Comparison of ENCODE assay signal across 10 mouse cellular contexts in genomic region chr19:55953207-55953606, GRCm38 (mm10).
DNase-seq lines count a peak whose midpoint lies in the region; ATAC-seq and TF ChIP-seq lines count a peak whose summit lies in the region.
"Had no signal": no experiment of that assay in that cellular context is flagged by ENCODE, and none has a peak within 500 bp of the region (broad histone marks: within the 10 kb centered on the region; RNA-seq: fewer than 3 reads in every experiment).

No protein-coding gene starts in this region.

- no peak overlapping the region for H3K27ac ChIP-seq in intestine, embryonic 14.5 days (ENCODE audit: low read depth)
- H3K27ac ChIP-seq in intestine, postnatal 0 days (ENCODE audit: low read depth, low read length), result no peak overlapping the region
- H3K27ac ChIP-seq in layer of hippocampus, adult 2 months, result no peak overlapping the region
- H3K27ac ChIP-seq in neural tube, embryonic 13.5 days (replicated peaks), result peak overlapping the region; percentile 54
- H3K27ac ChIP-seq: embryonic facial prominence, embryonic 15.5 days; macrophage had no signal

- H3K4me2 ChIP-seq in intestine, embryonic 14.5 days (ENCODE audit: low read length), result no peak overlapping the region
- H3K4me2 ChIP-seq in intestine, postnatal 0 days (replicated peaks; ENCODE audit: low read depth), result no peak overlapping the region
- no peak overlapping the region for H3K4me2 ChIP-seq in neural tube, embryonic 13.5 days
- H3K4me2 ChIP-seq: embryonic facial prominence, embryonic 15.5 days had no signal

- H3K27me3 ChIP-seq in intestine, embryonic 14.5 days (replicated peaks; ENCODE audit: control insufficient read depth, insufficient read depth, low read length), result no peaks in the 10 kb centered on the region
- H3K27me3 ChIP-seq in intestine, postnatal 0 days (replicated peaks; ENCODE audit: control insufficient read depth, insufficient read depth, low read length), result no peaks in the 10 kb centered on the region
- H3K27me3 ChIP-seq in neural tube, embryonic 13.5 days, result no peaks in the 10 kb centered on the region
- H3K27me3 ChIP-seq: embryonic facial prominence, embryonic 15.5 days had no signal

- no peaks in the 10 kb centered on the region for H3K9me3 ChIP-seq in intestine, embryonic 14.5 days (ENCODE audit: control insufficient read depth, low read length)
- H3K9me3 ChIP-seq in intestine, postnatal 0 days (ENCODE audit: control insufficient read depth), result no peaks in the 10 kb centered on the region
- H3K9me3 ChIP-seq in neural tube, embryonic 13.5 days, result no peaks in the 10 kb centered on the region
- H3K9me3 ChIP-seq: embryonic facial prominence, embryonic 15.5 days had no signal

- peak; percentile 61 for DNase-seq in intestine, embryonic 14.5 days (ENCODE audit: low spot score)
- peak; percentile 36 for DNase-seq in brain, embryonic 18.5 days (ENCODE audit: low read depth, low spot score)
- DNase-seq in frontal cortex, postnatal 14 days (ENCODE audit: low spot score in 2 of 2), result peak; percentile 44 to 49
- peak; percentile 51 to 60 for DNase-seq in layer of hippocampus, adult 2 months (ENCODE audit: low spot score in 2 of 2)
- DNase-seq in thymus, postnatal 25 days, result no peak
- no peak for DNase-seq in spleen, postnatal 36 days (ENCODE audit: low spot score in 2 of 2)

- H3K9ac ChIP-seq in intestine, embryonic 14.5 days (ENCODE audit: low read length), result no peak overlapping the region
- H3K9ac ChIP-seq in intestine, postnatal 0 days (ENCODE audit: low read depth, low read length), result no peak overlapping the region
- H3K9ac ChIP-seq in neural tube, embryonic 13.5 days, result no peak overlapping the region
- H3K9ac ChIP-seq: embryonic facial prominence, embryonic 15.5 days had no signal

- WGBS in intestine, embryonic 14.5 days, result 42% methylated on average over 3 of the region's 3 CpGs
- WGBS in intestine, postnatal 0 days, result 64% methylated on average over 3 of the region's 3 CpGs
- whole genome bisulfite sequencing in neural tube, embryonic 13.5 days, result 26% methylated on average over 3 of the region's 3 CpGs

- no peak for ATAC-seq in intestine, embryonic 14.5 days (replicated peaks; ENCODE audit: low FRiP score, low TSS enrichment, low read depth)
- no peak for ATAC-seq in intestine, postnatal 0 days
- ATAC-seq in neural tube, embryonic 13.5 days (ENCODE audit: low read depth), result peak; percentile 86

- no peaks in the 10 kb centered on the region for H3K36me3 ChIP-seq in intestine, embryonic 14.5 days (ENCODE audit: control insufficient read depth, insufficient read depth, low read length)
- H3K36me3 ChIP-seq in intestine, postnatal 0 days (ENCODE audit: control insufficient read depth, insufficient read depth), result no peaks in the 10 kb centered on the region
- H3K36me3 ChIP-seq in neural tube, embryonic 13.5 days, result no peaks in the 10 kb centered on the region
- H3K36me3 ChIP-seq: embryonic facial prominence, embryonic 15.5 days had no signal

- H3K4me1 ChIP-seq in intestine, embryonic 14.5 days (replicated peaks; ENCODE audit: control insufficient read depth, insufficient read depth, low read length), result no peaks in the 10 kb centered on the region; the same call in 1 of the 2 replicates
- no peaks in the 10 kb centered on the region for H3K4me1 ChIP-seq in intestine, postnatal 0 days (replicated peaks; ENCODE audit: control insufficient read depth, insufficient read depth, low read length)
- peaks cover 20% of the 10 kb centered on the region for H3K4me1 ChIP-seq in neural tube, embryonic 13.5 days (replicated peaks)

- TF ChIP-seq CTCF in intestine, postnatal 0 days (IDR thresholded peaks at IDR 0.05; ENCODE audit: low read depth), result no peak
- no peak for TF ChIP-seq CTCF in layer of hippocampus, adult 2 months (conservative IDR thresholded peaks at IDR 0.05)

- H3K4me3 ChIP-seq in intestine, embryonic 14.5 days (ENCODE audit: low read depth, low read length), result no peak overlapping the region
- H3K4me3 ChIP-seq in intestine, postnatal 0 days (ENCODE audit: low read depth, low read length), result no peak overlapping the region
- H3K4me3 ChIP-seq in layer of hippocampus, adult 2 months, result no peak overlapping the region
- H3K4me3 ChIP-seq in neural tube, embryonic 13.5 days, result no peak overlapping the region
- H3K4me3 ChIP-seq: embryonic facial prominence, embryonic 15.5 days had no signal

Comparison
In these comparisons a context has a peak if more than half of its experiments do, and no peak if none do; other contexts are left out.
1. DNase-seq: peak in intestine, embryonic 14.5 days (single experiment), brain, embryonic 18.5 days (single experiment), frontal cortex, postnatal 14 days (2 of 2) and layer of hippocampus, adult 2 months (2 of 2); none in thymus, postnatal 25 days (single experiment) and spleen, postnatal 36 days (0 of 2).